Mouse (Mus musculus) right cerebral cortex, postnatal 25 days (tissue): ENCODE results near the gene Gnmt.
A peak's percentile ranks its signal among the peaks of the same experiment; 100 is the strongest.

ENCODE experiments used
- DNase-seq: peaks from one replicate; pipeline ENCODE4 v3.0.0; 2022

The Gnmt gene

GRCm38 (mm10) chr17:46728904-46729318, at the start of gene Gnmt:
Gnmt (minus strand) TSS chr17:46729168.
- DNase-seq = no peak

- DNase-seq = no peak
Measured at GRCm38 (mm10) chr17:46776087-46776486, 47.1 kb upstream of the Gnmt start.

GRCm38 (mm10) chr17:46775070-46775469, 46.1 kb upstream of the Gnmt start:
- no peak for DNase-seq

GRCm38 (mm10) chr17:46774131-46774472, 45.1 kb upstream of the Gnmt start:
- DNase-seq = no peak

GRCm38 (mm10) chr17:46773278-46774130, 44.5 kb upstream of the Gnmt start:
- no peak for DNase-seq

- peak; percentile 85 for DNase-seq
Measured at GRCm38 (mm10) chr17:46772404-46773277, 43.7 kb upstream of the Gnmt start, which contains the start of gene 2310039H08Rik. 2310039H08Rik (plus strand) TSS chr17:46772635.

- no peak for DNase-seq
Measured at GRCm38 (mm10) chr17:46772038-46772403, 43.1 kb upstream of the Gnmt start.

- no peak for DNase-seq
Measured at GRCm38 (mm10) chr17:46771616-46772015, 42.6 kb upstream of the Gnmt start.

- no peak for DNase-seq
Measured at GRCm38 (mm10) chr17:46771025-46771424, 42.1 kb upstream of the Gnmt start.

GRCm38 (mm10) chr17:46770546-46770945, 41.6 kb upstream of the Gnmt start:
- no peak for DNase-seq

GRCm38 (mm10) chr17:46767868-46768267, 38.9 kb upstream of the Gnmt start:
- no peak for DNase-seq

- DNase-seq = peak; percentile 70
Measured at GRCm38 (mm10) chr17:46764916-46765315, 35.9 kb upstream of the Gnmt start.

- DNase-seq = no peak
Measured at GRCm38 (mm10) chr17:46763544-46763943, 34.6 kb upstream of the Gnmt start, which contains the start of gene Ptcra. Ptcra (minus strand) TSS chr17:46763712.

- DNase-seq = no peak
Measured at GRCm38 (mm10) chr17:46758753-46759152, 29.8 kb upstream of the Gnmt start.

GRCm38 (mm10) chr17:46751794-46752556, 23.0 kb upstream of the Gnmt start, which contains the start of gene Cnpy3:
Cnpy3 (minus strand) TSS chr17:46752214.
- peak; percentile 97 for DNase-seq

- DNase-seq = no peak
Measured at GRCm38 (mm10) chr17:46751056-46751793, 22.3 kb upstream of the Gnmt start.

- no peak for DNase-seq
Measured at GRCm38 (mm10) chr17:46750580-46750979, 21.6 kb upstream of the Gnmt start.

GRCm38 (mm10) chr17:46749282-46749681, 20.3 kb upstream of the Gnmt start:
- no peak for DNase-seq

- DNase-seq = no peak
Measured at GRCm38 (mm10) chr17:46747806-46748205, 18.8 kb upstream of the Gnmt start.

GRCm38 (mm10) chr17:46747234-46747633, 18.3 kb upstream of the Gnmt start:
- no peak for DNase-seq

- DNase-seq = no peak
Measured at GRCm38 (mm10) chr17:46745506-46745905, 16.5 kb upstream of the Gnmt start.

- DNase-seq = no peak
Measured at GRCm38 (mm10) chr17:46742986-46743385, 14.0 kb upstream of the Gnmt start.
